Mouse (Mus musculus): ENCODE measurements around the gene 4930430A15Rik.

4930430A15Rik gene

GRCm38 (mm10) chr2:111229502-111229901 lies at the start of gene 4930430A15Rik:
Gene 4930430A15Rik, minus strand, starts transcription at chr2:111229602.
- DNase-seq (ENCODE audit: low spot score in 2 of 2): no peak

DNA sequence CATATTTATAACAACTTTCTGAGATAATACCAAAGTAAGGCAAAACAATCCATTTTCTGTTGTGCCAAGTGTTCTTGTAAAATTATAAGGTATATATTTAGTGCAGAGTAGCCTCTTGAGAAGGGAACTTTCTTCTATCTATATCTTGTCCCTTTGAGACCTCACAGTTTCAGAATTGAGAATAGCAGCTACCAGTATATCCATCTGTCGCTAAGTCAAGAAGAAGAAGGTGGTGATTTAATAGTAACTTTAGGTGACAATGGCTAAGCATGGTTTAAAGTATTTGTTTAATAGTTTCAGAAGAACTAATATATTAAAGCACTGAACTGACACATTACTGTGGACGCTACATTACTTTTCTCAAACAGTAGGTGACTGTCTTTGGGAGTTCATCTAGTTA lies 44.6 kb upstream of the 4930430A15Rik start, which contains the start of gene Olfr1277:
Gene Olfr1277, minus strand, starts transcription at position 101 of the 400 bp plus-strand sequence.
- DNase-seq (ENCODE audit: low spot score in 2 of 2): no peak

GRCm38 (mm10) chr2:111254216-111254615 lies 24.8 kb upstream of the 4930430A15Rik start, which contains the start of gene Olfr1276:
Gene Olfr1276, plus strand, starts transcription at chr2:111254516.
- DNase-seq (ENCODE audit: low spot score in 2 of 2): no peak

DNA sequence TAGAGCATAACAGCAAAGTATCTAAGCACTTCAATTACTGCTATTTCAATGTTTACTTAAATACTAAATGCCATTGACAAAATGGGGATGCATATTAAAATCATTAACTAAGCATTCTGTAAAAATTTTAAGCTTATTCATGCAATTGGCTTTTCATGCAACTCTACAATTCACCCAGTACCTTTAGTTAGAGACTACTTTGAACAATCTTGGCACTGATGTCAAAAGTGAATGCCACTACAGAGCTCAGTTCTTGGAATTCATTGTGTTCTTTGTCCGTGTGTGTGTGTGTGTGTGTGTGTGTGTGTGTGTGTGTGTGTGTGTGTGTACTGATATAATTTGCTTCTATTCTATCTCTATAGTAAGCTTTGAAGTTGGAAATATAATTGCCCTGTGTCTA lies 5.8 kb upstream of the 4930430A15Rik start, which contains the start of gene Olfr1275:
Gene Olfr1275, minus strand, starts transcription at position 101 of the 400 bp plus-strand sequence.
- no peak for DNase-seq (ENCODE audit: low spot score in 2 of 2)

DNA sequence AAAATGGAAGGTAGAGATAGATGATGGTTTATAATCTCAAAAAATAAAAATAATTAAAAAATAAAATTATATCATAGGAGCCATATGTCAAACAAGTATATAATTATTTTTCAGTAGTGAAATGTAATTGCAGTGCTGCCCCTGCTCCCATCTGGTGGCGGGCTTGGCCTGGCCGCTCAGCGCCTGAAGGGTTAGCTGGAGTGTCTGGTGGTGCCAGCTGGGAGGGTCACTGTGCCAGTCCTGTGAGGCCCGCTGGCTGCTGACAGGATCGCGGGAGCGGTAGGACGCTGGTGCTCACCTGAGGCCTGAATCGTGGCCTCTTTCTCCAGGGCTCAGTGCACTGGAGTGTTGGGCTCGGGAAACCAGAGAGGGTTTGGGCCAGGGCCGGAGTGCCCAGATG lies 47.3 kb downstream of the 4930430A15Rik start:
- DNase-seq (ENCODE audit: low spot score in 2 of 2): no peak

DNA sequence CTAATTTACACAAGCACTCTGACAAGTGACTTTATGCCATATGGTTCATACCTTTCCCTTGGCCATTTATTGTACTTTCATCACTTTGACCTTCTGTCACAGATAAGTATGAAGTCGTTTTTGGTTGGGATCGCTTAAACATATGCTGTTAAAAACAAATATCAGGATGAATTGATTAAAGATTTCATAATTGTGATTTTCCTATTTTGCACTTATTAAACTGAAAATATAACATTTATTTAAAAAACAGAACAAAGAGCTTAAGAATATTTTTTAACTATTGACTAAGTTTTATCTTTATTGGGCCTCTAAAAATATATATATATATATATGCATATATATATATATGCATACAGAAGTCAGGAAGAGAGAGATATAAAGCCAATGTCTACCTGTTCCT lies 76.6 kb downstream of the 4930430A15Rik start, which contains the start of gene Gm15130:
Gene Gm15130, minus strand, starts transcription at position 101 of the 400 bp plus-strand sequence.
- DNase-seq (ENCODE audit: low spot score in 2 of 2): no peak

DNA sequence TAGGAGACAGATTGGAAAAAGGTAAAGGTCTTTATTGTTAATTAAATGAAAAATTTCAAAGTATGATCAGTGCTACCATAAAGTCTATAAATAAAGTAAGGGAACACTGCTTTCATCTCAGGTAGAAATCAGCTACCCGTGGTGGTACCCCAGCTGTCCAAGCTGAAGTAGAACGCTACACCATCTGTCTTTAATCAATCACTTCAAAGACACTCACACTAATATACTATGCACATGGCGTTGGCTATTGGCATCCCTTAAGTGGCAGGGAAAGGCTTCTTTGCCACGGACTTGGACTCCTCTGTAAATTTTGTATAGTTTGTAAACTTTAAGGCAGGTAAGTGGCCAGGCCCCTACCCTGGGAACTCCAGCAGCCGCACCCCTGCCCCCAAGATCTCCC lies 93.7 kb downstream of the 4930430A15Rik start:
- DNase-seq (ENCODE audit: low spot score in 2 of 2): no peak

All from frontal cortex, postnatal 14 days (tissue).